Mouse (Mus musculus) ES-E14 (cell line): ENCODE data around the gene Cacna2d2. TPM values are rescaled to one million over a fixed set of nuclear protein-coding genes. Genes with fewer than 3 reads are reported as not detected.
A peak's percentile ranks its signal among the peaks of the same experiment; 100 is the strongest.

ENCODE experiments used
- DNase-seq: peaks from one replicate; pipeline ENCODE4 v3.0.0-alpha.2; 2013; ENCODE audit warnings: low read depth, low spot score
- H3K27ac ChIP-seq: 2 replicates; pipeline ENCODE4 v1.5.1; 2012; ENCODE audit warnings: low read depth, mild to moderate bottlenecking, low read length, moderate library complexity, mixed read lengths; ENCODE audit not compliant: poor library complexity, insufficient read depth, severe bottlenecking
- H3K36me3 ChIP-seq: 2 replicates; pipeline ENCODE4 v1.6.1; 2012; ENCODE audit warnings: mild to moderate bottlenecking, low read length, moderate library complexity, mixed read lengths; ENCODE audit not compliant: control insufficient read depth, poor library complexity, insufficient read depth, severe bottlenecking
- H3K4me1 ChIP-seq, 2 experiments: fragments of 150-350 bp in 1 of 2; sonication (generic) in 1 of 2; 2 replicates each; pipeline ENCODE4 v1.6.1; 2012; ENCODE audit warnings: low read length in 2 of 2, mild to moderate bottlenecking in 1 of 2, mixed read lengths in 1 of 2; ENCODE audit not compliant: control insufficient read depth in 2 of 2, insufficient read depth in 2 of 2, poor library complexity in 1 of 2
- H3K4me3 ChIP-seq, 2 experiments: fragments of 150-350 bp in 1 of 2; sonication (generic) in 1 of 2; 2 replicates each; pipeline ENCODE4 v1.5.1; 2012; ENCODE audit warnings: low read length in 2 of 2, low read depth in 1 of 2, mild to moderate bottlenecking in 1 of 2, mixed read lengths in 1 of 2; ENCODE audit not compliant: insufficient read depth in 1 of 2, poor library complexity in 1 of 2, severe bottlenecking in 1 of 2
- H3K9ac ChIP-seq: 2 replicates; pipeline ENCODE4 v1.6.1; 2012; ENCODE audit warnings: low read depth, mild to moderate bottlenecking, low read length, mixed read lengths; ENCODE audit not compliant: poor library complexity, insufficient read depth, severe bottlenecking
- H3K9me3 ChIP-seq: fragments of 150-350 bp; sonication (generic); 2 replicates; pipeline ENCODE4 v1.6.1; 2012; ENCODE audit warnings: low read depth, mild to moderate bottlenecking, low read length; ENCODE audit not compliant: control insufficient read depth, insufficient read depth
- CHD2 ChIP-seq: IDR thresholded peaks from 2 replicates; pipeline ENCODE4 v1.6.1; 2014; ENCODE audit warnings: mild to moderate bottlenecking, low read depth, low read length, inconsistent platforms
- HCFC1 ChIP-seq: IDR thresholded peaks from 2 replicates; pipeline ENCODE4 v1.6.1; 2012; ENCODE audit warnings: low read length, inconsistent platforms, borderline replicate concordance; ENCODE audit not compliant: insufficient read depth
- MAFK ChIP-seq: IDR thresholded peaks from 2 replicates; pipeline ENCODE4 v1.6.1; 2014; ENCODE audit warnings: mild to moderate bottlenecking, low read depth, low read length, inconsistent platforms; ENCODE audit not compliant: insufficient read depth
- ZC3H11A ChIP-seq: IDR thresholded peaks from 2 replicates; pipeline ENCODE4 v1.6.1; 2012; ENCODE audit warnings: low read depth, mild to moderate bottlenecking, inconsistent platforms, low read length, borderline replicate concordance
- ZNF384 ChIP-seq: IDR thresholded peaks from 2 replicates; pipeline ENCODE4 v1.6.1; 2012; ENCODE audit warnings: low read depth, low read length, inconsistent platforms
- in situ Hi-C, 2 experiments: fragments of 600-800 bp; cut with MboI; formaldehyde crosslinking; loops; one replicate each; pipeline ENCODE4 v1.15.1; 2025; ENCODE audit warnings: low sequenced_read_pairs in 2 of 2, inconsistent platforms in 1 of 2; ENCODE audit not compliant: unreplicated experiment in 2 of 2
- total RNA-seq: library from RNA; depleted of rRNA; stranded (reverse); fragments of 300-350 nt; gene quantifications from 2 replicates; pipeline ENCODE4 v1.2.3, GENCODE M21; 2012

The Cacna2d2 gene
- total RNA-seq, 1 experiment, result 0.85 TPM

DNA sequence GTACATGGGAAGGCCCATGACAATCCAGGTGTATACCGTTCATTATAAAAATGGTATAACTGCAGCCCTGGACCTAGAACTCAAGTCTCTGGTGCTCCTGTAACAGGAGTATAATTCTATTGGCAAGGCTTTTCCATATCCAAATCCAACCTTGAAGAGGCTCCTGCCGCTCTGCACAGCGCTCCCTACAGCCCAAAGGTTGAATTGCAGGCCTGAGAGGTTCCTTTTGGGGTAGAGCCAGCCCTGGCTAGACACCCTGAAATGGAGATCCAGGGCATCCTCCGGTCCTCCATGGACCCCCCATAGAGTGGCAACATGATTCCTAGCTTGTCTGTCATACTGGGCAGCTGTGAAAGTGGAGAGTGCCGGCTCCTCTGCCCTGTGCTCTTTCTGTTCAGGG lies 79.6 kb downstream of the Cacna2d2 start:
- Histone ChIP-seq H3K4me1 (peaks cover 2 to 11% of the 10 kb centered on the region in 2 experiments; a peak in 2 of 4 replicates), H3K27ac (no peak overlapping the region), H3K36me3 (no peaks in the 10 kb centered on the region), H3K9me3 (no peaks in the 10 kb centered on the region), H3K9ac (no peak overlapping the region), H3K4me3 (peak overlapping the region; percentile 24 to 69; a peak in 3 of 4 replicates)
- peak; percentile 75 for DNase-seq
- TF ChIP-seq MAFK, result no peak
- TF ChIP-seq ZC3H11A, result no peak
- TF ChIP-seq HCFC1, result no peak
- TF ChIP-seq CHD2, result no peak
- no peak for TF ChIP-seq ZNF384
- in situ Hi-C loops, result no loop called here

DNA sequence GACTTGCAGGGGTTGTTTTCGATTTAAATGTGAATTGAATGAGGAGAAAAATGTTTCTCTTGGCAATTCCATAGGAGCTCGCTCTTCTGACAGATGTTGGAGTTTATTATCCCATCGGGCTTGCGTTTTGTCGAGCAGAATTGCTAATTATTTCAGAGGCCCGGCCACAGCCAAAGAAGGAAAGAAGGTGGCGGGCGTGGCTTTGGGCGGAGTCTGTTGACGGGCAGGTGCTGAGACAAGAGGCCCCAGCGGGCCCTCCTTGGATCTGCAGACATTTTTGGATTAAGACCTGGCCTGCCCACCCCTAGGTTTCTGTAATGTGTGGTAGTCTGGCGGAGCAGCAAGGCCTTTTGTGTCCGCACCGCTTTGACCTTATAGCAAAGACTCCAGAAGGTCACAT lies 80.2 kb downstream of the Cacna2d2 start:
- TF ChIP-seq MAFK (no peak), ZC3H11A (no peak), ZNF384 (no peak), HCFC1 (no peak), CHD2 (no peak)
- in situ Hi-C loops, result no loop called here
- H3K27ac ChIP-seq, result no peak overlapping the region
- no peaks in the 10 kb centered on the region for H3K36me3 ChIP-seq
- peaks cover 2 to 11% of the 10 kb centered on the region in 2 experiments; a peak in 2 of 4 replicates for H3K4me1 ChIP-seq
- peak overlapping the region; percentile 31 to 69 for H3K4me3 ChIP-seq
- no peaks in the 10 kb centered on the region for H3K9me3 ChIP-seq
- H3K9ac ChIP-seq, result no peak overlapping the region
- DNase-seq, result no peak

DNA sequence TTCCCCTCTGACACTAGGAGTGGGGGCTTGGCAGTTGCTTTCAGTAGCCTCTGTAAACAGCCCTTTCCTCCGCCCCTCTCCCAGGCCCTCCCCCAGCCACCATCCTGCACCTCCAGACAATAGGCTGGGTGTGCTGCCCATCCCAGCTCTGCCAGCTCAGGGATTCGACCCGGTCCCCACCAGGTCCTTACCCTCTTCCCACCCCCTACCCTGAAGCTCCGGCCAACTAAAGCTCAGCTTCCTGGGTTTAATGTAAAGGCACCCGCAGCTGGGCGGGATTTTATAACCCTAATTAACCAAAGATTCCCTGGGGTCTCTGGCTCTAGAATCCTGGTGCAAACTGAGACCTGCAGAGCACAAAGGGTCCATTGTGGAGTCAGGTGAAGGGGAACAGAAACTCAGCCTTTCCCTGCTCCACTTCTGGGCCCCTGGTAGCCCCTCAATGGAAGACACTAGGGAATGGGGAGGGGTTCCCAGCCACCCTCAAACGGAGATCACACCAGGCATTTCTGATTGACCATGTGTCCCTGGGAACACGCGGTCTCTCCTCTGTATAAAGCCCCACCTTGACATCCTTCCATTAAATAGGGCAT lies 81.2 kb downstream of the Cacna2d2 start:
- peaks cover 2 to 14% of the 10 kb centered on the region in 2 experiments; a peak in 2 of 4 replicates for H3K4me1 ChIP-seq
- no peak overlapping the region for H3K9ac ChIP-seq
- no peak overlapping the region for H3K4me3 ChIP-seq
- no peak for TF ChIP-seq ZC3H11A
- no peak for TF ChIP-seq ZNF384
- no peak for TF ChIP-seq HCFC1
- no peak for TF ChIP-seq MAFK
- no peak for TF ChIP-seq CHD2
- in situ Hi-C loops, result no loop called here
- H3K36me3 ChIP-seq, result no peaks in the 10 kb centered on the region
- H3K27ac ChIP-seq, result no peak overlapping the region
- H3K9me3 ChIP-seq, result no peaks in the 10 kb centered on the region
- no peak for DNase-seq

DNA sequence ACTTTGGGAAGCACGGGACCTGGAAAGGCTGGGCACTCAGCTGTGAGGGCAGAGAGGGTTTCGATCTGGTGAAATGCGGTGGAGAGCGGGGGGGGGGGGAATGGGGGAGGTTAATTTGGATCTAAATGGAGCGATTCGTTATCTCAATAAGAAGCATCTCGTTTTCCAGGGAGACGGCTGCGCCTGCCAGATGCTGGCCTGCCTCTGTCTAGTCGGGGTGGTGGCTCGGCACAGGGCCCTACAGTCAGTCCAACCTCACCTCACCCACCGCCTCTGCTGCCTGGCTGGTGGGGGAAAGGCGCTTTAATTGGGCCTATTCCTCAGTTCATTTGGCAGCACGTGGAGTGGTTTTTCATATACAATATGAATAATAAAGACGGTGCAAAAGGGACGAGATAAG lies 81.9 kb downstream of the Cacna2d2 start:
- peaks cover 2 to 17% of the 10 kb centered on the region in 2 experiments; a peak in 2 of 4 replicates for H3K4me1 ChIP-seq
- in situ Hi-C loops, result no loop called here
- H3K36me3 ChIP-seq, result no peaks in the 10 kb centered on the region
- no peak for DNase-seq
- no peak overlapping the region for H3K4me3 ChIP-seq
- H3K27ac ChIP-seq, result no peak overlapping the region
- H3K9ac ChIP-seq, result no peak overlapping the region
- TF ChIP-seq CHD2, result no peak
- TF ChIP-seq MAFK, result no peak
- no peak for TF ChIP-seq HCFC1
- TF ChIP-seq ZC3H11A, result no peak
- no peak for TF ChIP-seq ZNF384
- H3K9me3 ChIP-seq, result no peaks in the 10 kb centered on the region
